Comparison of ENCODE assay signal across 9 mouse cellular contexts in genomic region chr4:128248676-128249075, GRCm38 (mm10). TPM values are rescaled to one million over a fixed set of nuclear protein-coding genes. Genes with fewer than 3 reads are reported as not detected.
DNase-seq lines count a peak whose midpoint lies in the region; ATAC-seq lines count a peak whose summit lies in the region.
"Had no signal": no experiment of that assay in that cellular context is flagged by ENCODE, and none has a peak within 500 bp of the region (broad histone marks: within the 10 kb centered on the region; RNA-seq: fewer than 3 reads in every experiment).

No protein-coding gene starts in this region.

- intact Hi-C loops in heart, postnatal 36 days (cut with DNase I): no loop called here

- DNase-seq in heart, postnatal 36 days: peak; percentile 8 to 28
- no peak for DNase-seq in heart, adult 8-10 months (ENCODE audit: low spot score)
- peak; percentile 11 for DNase-seq in urinary bladder, postnatal 14 days (ENCODE audit: low spot score)
- DNase-seq in urinary bladder, postnatal 10 days (ENCODE audit: low spot score): no peak
- DNase-seq in kidney, postnatal 10 days: peak; percentile 84
- peak; percentile 3 to 4 for DNase-seq in urinary bladder, postnatal 36 days (ENCODE audit: low spot score in 2 of 2)
- no peak for DNase-seq in spleen, postnatal 14 days (ENCODE audit: low spot score in 2 of 2)
- DNase-seq: thymus, postnatal 14 days had no signal

- no peak for ATAC-seq in erythroblast, adult 5-6 weeks (replicated peaks; ENCODE audit: low FRiP score, poor library complexity, severe bottlenecking)

RNA-seq across cellular contexts. Expression of gene Hmgb4, which starts 12.1 kb away (rescaled TPM):
- not detected for total RNA-seq in heart, postnatal 36 days (2021)
- total RNA-seq in heart, adult 8-10 months (2022): not detected
- not detected in 2 replicates for total RNA-seq in erythroblast, adult 5-6 weeks (2015; ENCODE audit: low replicate concordance)
- total RNA-seq in erythroblast, adult 5-6 weeks (2017; ENCODE audit: low replicate concordance): not detected in 2 replicates

Comparison
In these comparisons a context has a peak if more than half of its experiments do, and no peak if none do; other contexts are left out.
1. DNase-seq: peak in heart, postnatal 36 days (2 of 2), urinary bladder, postnatal 14 days (single experiment), kidney, postnatal 10 days (single experiment) and urinary bladder, postnatal 36 days (2 of 2); none in heart, adult 8-10 months (single experiment), urinary bladder, postnatal 10 days (single experiment) and spleen, postnatal 14 days (0 of 2).